Mouse (Mus musculus) embryonic facial prominence, embryonic 14.5 days (tissue): Measurements from ENCODE around the gene Hoxc4. TPM values are rescaled to one million over a fixed set of nuclear protein-coding genes. Genes with fewer than 3 reads are reported as not detected.

Experiments used
- ATAC-seq: fragments of 200-750 bp; cut with Nextera tagmentation; 2 replicates; pipeline ENCODE4 v1.8.0; 2017; ENCODE audit warnings: low read depth, moderate number of reproducible peaks, moderate TSS enrichment
- DNase-seq: peaks from one replicate; pipeline ENCODE4 v3.0.0-alpha.2; 2015; ENCODE audit warnings: low spot score
- H3K27ac ChIP-seq: fragments of 300-500 bp; sonication (generic); replicated peaks from 2 replicates; pipeline ENCODE4 v1.5.1; 2014; ENCODE audit warnings: low read depth, mild to moderate bottlenecking, low read length, moderate library complexity
- H3K27me3 ChIP-seq: fragments of 300-500 bp; sonication (generic); replicated peaks from 2 replicates; pipeline ENCODE4 v1.6.1; 2014; ENCODE audit warnings: low read length; ENCODE audit not compliant: control insufficient read depth, insufficient read depth
- H3K36me3 ChIP-seq: fragments of 300-500 bp; sonication (generic); 2 replicates; pipeline ENCODE4 v1.6.1; 2014; ENCODE audit warnings: low read length, mixed read lengths; ENCODE audit not compliant: control insufficient read depth, insufficient read depth
- H3K4me1 ChIP-seq: fragments of 300-500 bp; sonication (generic); 2 replicates; pipeline ENCODE4 v1.6.1; 2014; ENCODE audit warnings: antibody characterized with exemption, low read length; ENCODE audit not compliant: control insufficient read depth, insufficient read depth
- H3K4me2 ChIP-seq: fragments of 300-500 bp; sonication (generic); 2 replicates; pipeline ENCODE4 v1.6.1; 2014; ENCODE audit warnings: low read depth, mild to moderate bottlenecking, low read length, moderate library complexity, mixed read lengths
- H3K4me3 ChIP-seq: fragments of 300-500 bp; sonication (generic); 2 replicates; pipeline ENCODE4 v1.5.1; 2014; ENCODE audit warnings: low read depth, mild to moderate bottlenecking, low read length
- H3K9ac ChIP-seq: fragments of 300-500 bp; sonication (generic); 2 replicates; pipeline ENCODE4 v1.6.1; 2014; ENCODE audit warnings: low read depth, mild to moderate bottlenecking, low read length, moderate library complexity, mixed read lengths
- H3K9me3 ChIP-seq: fragments of 300-500 bp; sonication (generic); 2 replicates; pipeline ENCODE4 v1.6.1; 2016; ENCODE audit warnings: low read length; ENCODE audit not compliant: control insufficient read depth
- WGBS: fragments of 180-500 bp; shearing (Covaris S2); extraction: QIAGEN DNeasy Blood & Tissue Kit; methylation state at CpG from one replicate; pipeline ENCODE4 v1.1.7; 2014; 5-methylcytosine and 5-hydroxymethylcytosine counted together
- polyA plus RNA-seq: library from polyadenylated mRNA; unstranded; fragments of >200 nt; fragmentation: Nextera tagmentation; extraction: Ambion mirVana; gene quantifications from 2 replicates; pipeline ENCODE4 v1.2.1, GENCODE M21; 2014

The Hoxc4 gene
- polyA plus RNA-seq, 1 experiment from 2014 or later, result 2.5 TPM

- Histone ChIP-seq H3K36me3 (no peaks in the 10 kb centered on the region), H3K4me1 (no peaks in the 10 kb centered on the region), H3K4me2 (no peak overlapping the region), H3K9ac (no peak overlapping the region), H3K9me3 (no peaks in the 10 kb centered on the region), H3K27ac (no peak overlapping the region), H3K4me3 (no peak overlapping the region), H3K27me3 (peaks cover 100% of the 10 kb centered on the region)
- DNase-seq (no peak), ATAC-seq (no peak)
- 3% methylated on average over 16 of the region's 16 CpGs for WGBS
Measured at GRCm38 (mm10) chr15:102977423-102977974, 41.2 kb upstream of the Hoxc4 start.

- no peak overlapping the region for H3K4me2 ChIP-seq
- no peaks in the 10 kb centered on the region for H3K9me3 ChIP-seq
- H3K4me1 ChIP-seq, result no peaks in the 10 kb centered on the region
- H3K9ac ChIP-seq, result no peak overlapping the region
- no peaks in the 10 kb centered on the region for H3K36me3 ChIP-seq
- no peak overlapping the region for H3K27ac ChIP-seq
- ATAC-seq (no peak), DNase-seq (no peak)
- H3K4me3 ChIP-seq, result no peak overlapping the region
- WGBS, result 7% methylated on average over 13 of the region's 13 CpGs
- peaks cover 100% of the 10 kb centered on the region for H3K27me3 ChIP-seq
Measured at GRCm38 (mm10) chr15:102978615-102979515, 39.9 kb upstream of the Hoxc4 start.

GRCm38 (mm10) chr15:102979936-102980335 is 38.8 kb upstream of the Hoxc4 start:
- no peak for DNase-seq
- no peak overlapping the region for H3K27ac ChIP-seq
- H3K9ac ChIP-seq, result no peak overlapping the region
- H3K36me3 ChIP-seq, result no peaks in the 10 kb centered on the region
- H3K4me3 ChIP-seq, result no peak overlapping the region
- H3K4me1 ChIP-seq, result no peaks in the 10 kb centered on the region
- no peak for ATAC-seq
- no peaks in the 10 kb centered on the region for H3K9me3 ChIP-seq
- H3K4me2 ChIP-seq, result no peak overlapping the region
- peaks cover 99% of the 10 kb centered on the region for H3K27me3 ChIP-seq
- 0% methylated on average over 1 of the region's 1 CpGs for WGBS

GRCm38 (mm10) chr15:102980352-102980751 is 38.4 kb upstream of the Hoxc4 start:
- no peaks in the 10 kb centered on the region for H3K36me3 ChIP-seq
- ATAC-seq, result no peak
- H3K4me1 ChIP-seq, result no peaks in the 10 kb centered on the region
- no peak overlapping the region for H3K27ac ChIP-seq
- H3K27me3 ChIP-seq, result peaks cover 99% of the 10 kb centered on the region
- no peak overlapping the region for H3K4me3 ChIP-seq
- no peak overlapping the region for H3K4me2 ChIP-seq
- H3K9ac ChIP-seq, result no peak overlapping the region
- DNase-seq, result no peak
- 4% methylated on average over 11 of the region's 11 CpGs for WGBS
- no peaks in the 10 kb centered on the region for H3K9me3 ChIP-seq

- Histone ChIP-seq H3K27me3 (peaks cover 99% of the 10 kb centered on the region), H3K4me2 (peak overlapping the region; percentile 41), H3K4me3 (peak overlapping the region; percentile 21), H3K9ac (no peak overlapping the region), H3K27ac (no peak overlapping the region), H3K9me3 (no peaks in the 10 kb centered on the region), H3K4me1 (no peaks in the 10 kb centered on the region), H3K36me3 (no peaks in the 10 kb centered on the region)
- ATAC-seq (no peak), DNase-seq (no peak)
- 1% methylated on average over 14 of the region's 14 CpGs for WGBS
Measured at GRCm38 (mm10) chr15:102980912-102981311, 37.8 kb upstream of the Hoxc4 start.

GRCm38 (mm10) chr15:102981379-102982288 is 37.1 kb upstream of the Hoxc4 start:
- H3K9me3 ChIP-seq, result no peaks in the 10 kb centered on the region
- H3K4me3 ChIP-seq, result peak overlapping the region; percentile 21
- DNase-seq (no peak), ATAC-seq (no peak)
- WGBS, result under 1% methylated on average over 53 of the region's 88 CpGs
- no peak overlapping the region for H3K9ac ChIP-seq
- H3K4me2 ChIP-seq, result peak overlapping the region; percentile 41
- H3K27me3 ChIP-seq, result peaks cover 99% of the 10 kb centered on the region
- no peaks in the 10 kb centered on the region for H3K36me3 ChIP-seq
- no peak overlapping the region for H3K27ac ChIP-seq
- no peaks in the 10 kb centered on the region for H3K4me1 ChIP-seq

GRCm38 (mm10) chr15:102983716-102984115 is 35.0 kb upstream of the Hoxc4 start:
- Histone ChIP-seq H3K27me3 (peaks cover 99% of the 10 kb centered on the region), H3K9ac (no peak overlapping the region), H3K27ac (no peak overlapping the region), H3K4me1 (no peaks in the 10 kb centered on the region), H3K9me3 (no peaks in the 10 kb centered on the region), H3K4me2 (no peak overlapping the region), H3K4me3 (no peak overlapping the region), H3K36me3 (no peaks in the 10 kb centered on the region)
- DNase-seq (no peak), ATAC-seq (no peak)
- under 1% methylated on average over 12 of the region's 12 CpGs for WGBS

GRCm38 (mm10) chr15:102984521-102984920 is 34.2 kb upstream of the Hoxc4 start:
- Histone ChIP-seq H3K27ac (no peak overlapping the region), H3K36me3 (no peaks in the 10 kb centered on the region), H3K4me1 (no peaks in the 10 kb centered on the region), H3K27me3 (peaks cover 99% of the 10 kb centered on the region), H3K4me3 (no peak overlapping the region), H3K4me2 (no peak overlapping the region), H3K9me3 (no peaks in the 10 kb centered on the region), H3K9ac (no peak overlapping the region)
- no peak for ATAC-seq
- no peak for DNase-seq
- WGBS, result 1% methylated on average over 10 of the region's 10 CpGs
